Mouse (Mus musculus) spleen, adult 12 weeks (tissue): ENCODE results near the gene Tnfrsf14.
A peak's percentile ranks its signal among the peaks of the same experiment; 100 is the strongest.

Source experiments
- DNase-seq: peaks from one replicate; pipeline ENCODE4 v3.0.0; 2022; ENCODE audit warnings: low spot score

Gene Tnfrsf14

GRCm38 (mm10) chr4:154880730-154881129 is 47.6 kb downstream of the Tnfrsf14 start:
- no peak for DNase-seq

DNA sequence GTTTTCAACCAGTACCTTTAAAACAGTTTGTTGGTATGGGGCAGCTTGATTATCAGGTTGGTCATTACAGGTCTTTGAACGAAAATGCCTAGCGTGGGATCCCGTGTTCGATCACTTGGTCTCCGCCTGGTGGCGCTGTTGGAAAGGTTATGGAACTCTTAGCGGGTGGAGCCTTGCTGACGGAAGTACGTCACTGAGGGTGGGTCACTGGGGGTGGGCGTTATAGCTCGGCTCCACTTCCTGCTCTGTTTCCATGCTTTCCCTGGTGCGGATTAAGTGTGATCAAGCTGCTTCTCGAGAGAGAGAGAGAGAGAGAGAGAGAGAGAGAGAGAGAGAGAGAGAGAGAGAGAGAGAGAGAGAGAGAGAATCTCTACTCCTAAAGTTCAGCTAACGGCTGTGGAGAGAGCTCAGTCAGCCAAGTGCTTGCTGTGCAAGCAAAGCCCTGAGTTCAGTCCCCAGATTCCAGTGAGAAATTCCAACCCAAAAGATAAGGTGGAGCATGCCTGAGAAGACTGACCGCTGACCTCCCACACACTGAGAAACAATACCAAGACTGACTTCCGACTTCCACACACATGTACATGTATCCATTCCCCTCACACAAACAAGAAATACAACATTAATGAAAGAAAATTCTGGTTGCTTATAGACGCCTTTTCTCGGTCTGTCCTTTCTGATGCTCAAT is 50.4 kb downstream of the Tnfrsf14 start:
- peak; percentile 80 for DNase-seq

DNA sequence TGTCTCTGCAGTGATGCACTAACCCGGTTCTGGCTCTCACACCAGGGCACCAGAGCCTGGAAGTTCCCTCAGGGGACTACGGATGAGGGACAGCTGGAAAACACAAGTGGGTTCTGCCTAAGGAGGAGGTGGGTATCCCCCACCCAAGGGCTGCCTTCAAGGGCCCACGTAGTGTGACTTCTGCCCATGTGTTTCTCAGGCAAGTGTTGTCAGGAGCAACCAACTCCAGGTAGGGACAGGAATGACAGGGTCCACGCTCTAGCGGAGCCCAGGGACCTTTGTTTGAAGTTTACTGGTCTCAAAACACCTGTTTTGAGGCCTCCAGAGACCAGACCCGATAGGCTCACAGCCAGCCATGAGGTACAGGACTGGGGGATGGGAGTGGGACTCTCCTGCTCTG is 55.2 kb downstream of the Tnfrsf14 start:
- no peak for DNase-seq
